ENCODE assay signal across 15 mouse cellular contexts in the genomic region with DNA sequence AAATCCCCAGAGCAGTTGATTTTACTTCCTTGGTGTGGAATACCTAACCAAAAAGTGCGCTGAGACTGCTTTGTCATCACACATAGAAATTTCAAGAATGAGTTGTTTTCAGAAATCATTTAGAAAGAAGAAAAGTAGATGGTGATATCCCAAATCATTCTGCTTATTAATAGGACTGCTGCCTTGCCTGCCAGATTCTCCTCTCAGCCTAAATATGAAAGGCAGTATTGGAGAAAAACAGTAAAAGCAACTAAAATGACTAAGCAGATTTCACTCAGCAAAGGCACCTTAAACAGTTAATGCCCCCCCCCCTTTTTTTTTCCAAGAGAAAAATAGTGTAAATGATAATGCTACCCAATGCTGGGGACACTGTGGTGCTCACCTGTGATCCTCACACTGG. TPM values are rescaled to one million over a fixed set of nuclear protein-coding genes. Genes with fewer than 3 reads are reported as not detected.
A peak's percentile ranks its signal among the peaks of the same experiment; 100 is the strongest.
DNase-seq lines count a peak whose midpoint lies in the region; ATAC-seq and TF ChIP-seq lines count a peak whose summit lies in the region.
"Had no signal": no experiment of that assay in that cellular context is flagged by ENCODE, and none has a peak within 500 bp of the region (broad histone marks: within the 10 kb centered on the region; RNA-seq: fewer than 3 reads in every experiment).

No protein-coding gene starts in this region.

- ATAC-seq in forebrain, postnatal 0 days: no peak
- no peak for ATAC-seq in limb, embryonic 12.5 days (ENCODE audit: insufficient number of reproducible peaks, insufficient read depth, low FRiP score, low TSS enrichment, low read depth)
- ATAC-seq: forebrain, embryonic 13.5 days had no signal

- no peaks in the 10 kb centered on the region for H3K36me3 ChIP-seq in forebrain, embryonic 10.5 days (replicated peaks)
- H3K36me3 ChIP-seq in forebrain, postnatal 0 days (ENCODE audit: insufficient read depth): no peaks in the 10 kb centered on the region
- H3K36me3 ChIP-seq in limb, embryonic 12.5 days: no peaks in the 10 kb centered on the region
- H3K36me3 ChIP-seq in limb, embryonic 10.5 days: 0 out of 2 replicates have a peak, but pooled peaks cover 2% of the 10 kb centered on the region
- no peaks in the 10 kb centered on the region for H3K36me3 ChIP-seq in macrophage (ENCODE audit: inconsistent target)
- H3K36me3 ChIP-seq: limb, embryonic 13.5 days had no signal

- H3K27ac ChIP-seq in forebrain, embryonic 10.5 days: 0 out of 2 replicates have a peak overlapping the region, but pooled peaks have one; percentile 25
- H3K27ac ChIP-seq in forebrain, postnatal 0 days (ENCODE audit: low read depth, low read length): no peak overlapping the region
- no peak overlapping the region for H3K27ac ChIP-seq in limb, embryonic 12.5 days
- no peak overlapping the region for H3K27ac ChIP-seq in limb, embryonic 10.5 days
- H3K27ac ChIP-seq in embryonic fibroblast, embryonic 13.5 days (ENCODE audit: insufficient read depth, low read length): peak overlapping the region; percentile 98
- peak overlapping the region; percentile 99 for H3K27ac ChIP-seq in macrophage

- TF ChIP-seq CTCF in forebrain, postnatal 0 days (IDR thresholded peaks at IDR 0.05; ENCODE audit: low read depth): no peak
- no peak for TF ChIP-seq CTCF in embryonic fibroblast, embryonic 13.5 days (IDR thresholded peaks at IDR 0.05; ENCODE audit: borderline replicate concordance, insufficient read depth, low read length)

- no peak overlapping the region for H3K4me2 ChIP-seq in forebrain, postnatal 0 days (ENCODE audit: low read depth)
- H3K4me2 ChIP-seq in limb, embryonic 12.5 days: peak overlapping the region; percentile 75; the same call in 1 of the 2 replicates

- no peak for TF ChIP-seq POLR2A in embryonic fibroblast, embryonic 13.5 days (IDR thresholded peaks at IDR 0.05; ENCODE audit: low read depth, low read length)

- no peak for DNase-seq in forebrain, embryonic 10.5 days (ENCODE audit: extremely low spot score, low spot score)
- DNase-seq in forebrain, postnatal 0 days: no peak
- DNase-seq in limb, embryonic 10.5 days (ENCODE audit: low spot score): no peak
- no peak for DNase-seq in kidney, adult 8-10 months
- no peak for DNase-seq in c-Kit-positive CD71-positive TER-119-positive erythroid progenitor cells, embryonic 14.5 days (ENCODE audit: low spot score)
- DNase-seq: adrenal gland, adult 8-10 months; cerebellum, adult 2 months; gastrocnemius, postnatal 36 days; kidney, adult 18-20 months; layer of hippocampus, adult 9-11 months had no signal

- H3K9ac ChIP-seq in forebrain, postnatal 0 days: no peak overlapping the region
- H3K9ac ChIP-seq in limb, embryonic 12.5 days (replicated peaks): no peak overlapping the region

- H3K27me3 ChIP-seq in forebrain, embryonic 10.5 days (ENCODE audit: poor library complexity, severe bottlenecking): no peaks in the 10 kb centered on the region
- no peaks in the 10 kb centered on the region for H3K27me3 ChIP-seq in forebrain, postnatal 0 days (ENCODE audit: insufficient read depth, low read length)
- no peaks in the 10 kb centered on the region for H3K27me3 ChIP-seq in limb, embryonic 12.5 days
- no peaks in the 10 kb centered on the region for H3K27me3 ChIP-seq in limb, embryonic 10.5 days (ENCODE audit: low read depth, poor library complexity, severe bottlenecking)
- H3K27me3 ChIP-seq: forebrain, embryonic 13.5 days; limb, embryonic 13.5 days had no signal

- H3K4me3 ChIP-seq in forebrain, embryonic 10.5 days: no peak overlapping the region
- no peak overlapping the region for H3K4me3 ChIP-seq in forebrain, postnatal 0 days (ENCODE audit: low read depth, low read length)
- no peak overlapping the region for H3K4me3 ChIP-seq in limb, embryonic 12.5 days (replicated peaks)
- H3K4me3 ChIP-seq in limb, embryonic 10.5 days: no peak overlapping the region
- H3K4me3 ChIP-seq in embryonic fibroblast, embryonic 13.5 days (ENCODE audit: insufficient read depth, low read length): no peak overlapping the region
- no peak overlapping the region for H3K4me3 ChIP-seq in macrophage (ENCODE audit: inconsistent target)

- no peaks in the 10 kb centered on the region for H3K9me3 ChIP-seq in forebrain, embryonic 10.5 days
- no peaks in the 10 kb centered on the region for H3K9me3 ChIP-seq in forebrain, postnatal 0 days (ENCODE audit: low read length)
- no peaks in the 10 kb centered on the region for H3K9me3 ChIP-seq in limb, embryonic 12.5 days
- no peaks in the 10 kb centered on the region for H3K9me3 ChIP-seq in limb, embryonic 10.5 days (replicated peaks)
- H3K9me3 ChIP-seq: forebrain, embryonic 13.5 days; limb, embryonic 13.5 days had no signal

- 94% methylated on average over 1 of the region's 1 CpGs for WGBS in forebrain, embryonic 10.5 days
- 91% methylated on average over 1 of the region's 1 CpGs for WGBS in forebrain, postnatal 0 days
- WGBS in limb, embryonic 12.5 days: 91% methylated on average over 1 of the region's 1 CpGs
- 89% methylated on average over 1 of the region's 1 CpGs for WGBS in limb, embryonic 10.5 days
- 75% methylated on average over 1 of the region's 1 CpGs for WGBS in macrophage (ENCODE audit: missing documents)

- peaks cover 31% of the 10 kb centered on the region for H3K79me2 ChIP-seq in macrophage (ENCODE audit: inconsistent target)

- H3K4me1 ChIP-seq in forebrain, embryonic 10.5 days: peaks cover 31% of the 10 kb centered on the region
- peaks cover 4% of the 10 kb centered on the region; the same call in 1 of the 2 replicates for H3K4me1 ChIP-seq in forebrain, postnatal 0 days (ENCODE audit: insufficient read depth)
- peaks cover 16% of the 10 kb centered on the region for H3K4me1 ChIP-seq in limb, embryonic 12.5 days (replicated peaks)
- H3K4me1 ChIP-seq in limb, embryonic 10.5 days: peaks cover 21% of the 10 kb centered on the region
- H3K4me1 ChIP-seq in embryonic fibroblast, embryonic 13.5 days (ENCODE audit: control insufficient read depth, insufficient read depth, low read length): peaks cover 4% of the 10 kb centered on the region; the same call in 1 of the 2 replicates

RNA-seq across cellular contexts. Expression of a gene that starts 1.9 kb away (rescaled TPM):
- polyA plus RNA-seq in forebrain, embryonic 10.5 days (2016; fragmentation: Nextera tagmentation; extraction: Ambion mirVana): 137 and 141 TPM in 2 replicates
- 302 and 383 TPM in 2 replicates for total RNA-seq in forebrain, postnatal 0 days (2014; rRNA removed)
- 82.7 and 122 TPM in 2 replicates for polyA plus RNA-seq in forebrain, postnatal 0 days (2015; fragmentation: Nextera tagmentation; extraction: Ambion mirVana)
- polyA plus RNA-seq in limb, embryonic 12.5 days (2016; fragmentation: Nextera tagmentation; extraction: Ambion mirVana): 129 and 137 TPM in 2 replicates
- polyA plus RNA-seq in limb, embryonic 10.5 days (2016; fragmentation: Nextera tagmentation; extraction: Ambion mirVana): 107 and 127 TPM in 2 replicates
- polyA plus RNA-seq in embryonic fibroblast, embryonic 13.5 days (2011; ENCODE audit: insufficient read length, low read depth, missing spikeins): 468 and 511 TPM in 2 replicates
- total RNA-seq in macrophage (2018; cell fraction: chromatin; rRNA removed): 100 to 1,000 TPM; 168 to 617 (median 424) TPM
- total RNA-seq in macrophage (2018; cell fraction: cytosol; rRNA removed): 100 to 1,000 TPM; 257 to 670 (median 437) TPM
- 100 to 1,000 TPM; 263 to 585 (median 427) TPM for total RNA-seq in macrophage (2018; cell fraction: nucleus; rRNA removed)
- polyA plus RNA-seq in macrophage (2018): 342 to 483 TPM (median 367 TPM) in 3 replicates

RNA-seq across cellular contexts. Expression of a gene that starts 48.3 kb away (rescaled TPM):
- polyA plus RNA-seq in forebrain, embryonic 10.5 days (2016; fragmentation: Nextera tagmentation; extraction: Ambion mirVana): 39.7 and 41.6 TPM in 2 replicates
- 28.0 and 31.6 TPM in 2 replicates for total RNA-seq in forebrain, postnatal 0 days (2014; rRNA removed)
- 13.6 and 18.3 TPM in 2 replicates for polyA plus RNA-seq in forebrain, postnatal 0 days (2015; fragmentation: Nextera tagmentation; extraction: Ambion mirVana)
- 36.4 and 39.7 TPM in 2 replicates for polyA plus RNA-seq in limb, embryonic 12.5 days (2016; fragmentation: Nextera tagmentation; extraction: Ambion mirVana)
- polyA plus RNA-seq in limb, embryonic 10.5 days (2016; fragmentation: Nextera tagmentation; extraction: Ambion mirVana): 28.4 and 36.1 TPM in 2 replicates
- 33.7 and 38.9 TPM in 2 replicates for polyA plus RNA-seq in embryonic fibroblast, embryonic 13.5 days (2011; ENCODE audit: insufficient read length, low read depth, missing spikeins)
- 100 to 1,000 TPM in 1 of 26 experiments, 10 to 100 TPM in 24, 1 to 10 TPM in 1; 8.1 to 167 (median 27.5) TPM for total RNA-seq in macrophage (2018; cell fraction: chromatin; rRNA removed)
- total RNA-seq in macrophage (2018; cell fraction: cytosol; rRNA removed): 10 to 100 TPM in 17 of 26 experiments, 1 to 10 TPM in 9; 8.7 to 14.5 (median 11.3) TPM
- 100 to 1,000 TPM in 1 of 26 experiments, 10 to 100 TPM in 23, 1 to 10 TPM in 2; 9.3 to 112 (median 19.0) TPM for total RNA-seq in macrophage (2018; cell fraction: nucleus; rRNA removed)
- 7.0 to 14.6 TPM (median 11.6 TPM) in 3 replicates for polyA plus RNA-seq in macrophage (2018)

Comparison
In these comparisons a context has a peak if more than half of its experiments do, and no peak if none do; other contexts are left out.
1. H3K27ac ChIP-seq: peak in forebrain, embryonic 10.5 days (single experiment), embryonic fibroblast, embryonic 13.5 days (single experiment) and macrophage (single experiment); none in forebrain, postnatal 0 days (single experiment), limb, embryonic 12.5 days (single experiment) and limb, embryonic 10.5 days (single experiment).